Mouse (Mus musculus): ENCODE data around the gene Inip. TPM values are rescaled to one million over a fixed set of nuclear protein-coding genes. Genes with fewer than 3 reads are reported as not detected.

Gene Inip
- polyA plus RNA-seq, 1 experiment from 2014 or later, result 103 TPM

DNA sequence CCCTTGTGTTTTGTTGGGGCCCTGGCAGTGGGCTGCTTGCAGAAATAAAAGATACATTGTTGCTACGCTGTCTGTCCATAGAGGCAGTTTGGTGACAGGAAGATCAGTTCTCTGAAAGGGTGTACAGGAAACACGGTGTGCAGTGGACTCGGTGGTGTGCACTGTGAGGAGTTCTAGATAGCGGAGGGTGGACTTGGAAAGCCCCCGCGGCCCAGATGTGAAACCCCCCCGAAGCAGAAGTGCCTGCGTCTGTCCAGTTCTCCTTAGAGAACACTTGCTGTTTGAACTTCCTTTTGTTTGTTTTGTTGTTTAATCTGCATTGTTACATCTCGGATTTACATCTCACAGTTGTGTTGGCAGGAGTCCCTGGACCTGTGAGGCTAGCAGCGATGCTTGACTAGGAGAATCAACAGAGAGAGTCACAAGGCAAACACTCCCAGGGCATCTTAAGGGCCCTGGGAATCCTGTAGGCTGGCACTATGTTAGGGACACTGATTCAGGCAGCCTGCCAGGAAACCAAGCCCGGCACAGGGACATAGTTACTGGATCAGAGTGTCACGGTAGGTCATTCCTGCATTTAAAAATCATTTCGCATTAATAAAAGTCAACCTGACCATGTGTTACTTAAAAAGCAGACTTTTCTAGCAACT, 47.8 kb downstream of the Inip start:
- Histone ChIP-seq H3K27me3 (ENCODE audit: control insufficient read depth, insufficient read depth, low read length) (no peaks in the 10 kb centered on the region), H3K4me3 (ENCODE audit: low read depth, low read length) (no peak overlapping the region), H3K4me2 (ENCODE audit: low read depth, low read length) (no peak overlapping the region), H3K27ac (replicated peaks; ENCODE audit: low read depth, low read length) (no peak overlapping the region), H3K4me1 (ENCODE audit: control insufficient read depth, insufficient read depth, low read length) (no peaks in the 10 kb centered on the region), H3K36me3 (replicated peaks; ENCODE audit: control insufficient read depth, insufficient read depth, low read depth, low read length) (no peaks in the 10 kb centered on the region), H3K9ac (replicated peaks; ENCODE audit: low read length) (no peak overlapping the region), H3K9me3 (replicated peaks; ENCODE audit: control insufficient read depth, low read length) (no peaks in the 10 kb centered on the region)
- WGBS, result 72% methylated on average over 13 of the region's 13 CpGs
- no peak for ATAC-seq (replicated peaks; ENCODE audit: insufficient number of reproducible peaks, low FRiP score, low TSS enrichment, low read depth)
- no peak for DNase-seq (ENCODE audit: low spot score)

DNA sequence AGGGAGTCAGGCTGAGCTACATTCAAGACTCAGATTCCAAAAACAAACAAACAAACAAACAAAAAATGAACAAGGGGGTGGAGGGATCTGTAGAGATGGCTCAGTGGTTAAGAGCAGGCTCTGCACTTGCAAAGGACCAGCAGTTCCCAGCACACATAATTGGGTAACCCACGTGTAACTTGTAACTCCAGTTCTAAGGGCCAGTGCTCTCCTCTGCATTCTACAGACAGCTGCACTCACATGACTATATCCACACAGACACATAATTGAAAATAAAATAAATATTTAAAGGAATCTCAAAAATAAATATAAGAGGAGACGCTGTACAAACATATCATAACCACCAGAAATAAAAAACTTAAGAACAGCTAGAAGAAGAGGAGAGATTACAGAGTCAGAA, 61.5 kb downstream of the Inip start:
- Histone ChIP-seq H3K4me3 (ENCODE audit: low read depth, low read length) (no peak overlapping the region), H3K27me3 (ENCODE audit: control insufficient read depth, insufficient read depth, low read length) (no peaks in the 10 kb centered on the region), H3K9ac (replicated peaks; ENCODE audit: low read length) (no peak overlapping the region), H3K9me3 (replicated peaks; ENCODE audit: control insufficient read depth, low read length) (no peaks in the 10 kb centered on the region), H3K4me1 (ENCODE audit: control insufficient read depth, insufficient read depth, low read length) (no peaks in the 10 kb centered on the region), H3K36me3 (replicated peaks; ENCODE audit: control insufficient read depth, insufficient read depth, low read depth, low read length) (no peaks in the 10 kb centered on the region), H3K27ac (replicated peaks; ENCODE audit: low read depth, low read length) (no peak overlapping the region), H3K4me2 (ENCODE audit: low read depth, low read length) (no peak overlapping the region)
- no peak for DNase-seq (ENCODE audit: low spot score)
- no peak for ATAC-seq (replicated peaks; ENCODE audit: insufficient number of reproducible peaks, low FRiP score, low TSS enrichment, low read depth)
- 69% methylated on average over 2 of the region's 2 CpGs for WGBS

DNA sequence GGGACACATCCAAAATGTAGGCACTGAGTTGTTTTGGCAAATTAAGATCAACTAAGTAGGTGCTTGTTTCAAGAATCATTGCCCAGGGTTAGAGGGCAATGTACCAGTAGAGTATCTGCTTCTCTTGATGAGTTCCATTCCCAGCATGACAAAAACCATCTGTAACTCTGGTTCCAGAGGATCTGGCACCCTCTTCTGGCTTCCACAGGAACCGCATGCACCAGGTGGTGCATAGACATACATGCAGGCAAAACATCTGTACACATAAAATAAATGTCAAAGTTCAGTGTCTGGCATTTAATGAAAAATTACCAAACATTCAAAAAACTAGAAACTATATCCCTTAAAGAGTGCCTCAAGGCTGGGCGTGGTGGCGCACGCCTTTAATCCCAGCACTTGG, 62.1 kb downstream of the Inip start:
- 97% methylated on average over 4 of the region's 4 CpGs for WGBS
- Histone ChIP-seq H3K4me3 (ENCODE audit: low read depth, low read length) (no peak overlapping the region), H3K36me3 (replicated peaks; ENCODE audit: control insufficient read depth, insufficient read depth, low read depth, low read length) (no peaks in the 10 kb centered on the region), H3K27ac (replicated peaks; ENCODE audit: low read depth, low read length) (no peak overlapping the region), H3K9me3 (replicated peaks; ENCODE audit: control insufficient read depth, low read length) (no peaks in the 10 kb centered on the region), H3K4me2 (ENCODE audit: low read depth, low read length) (no peak overlapping the region), H3K27me3 (ENCODE audit: control insufficient read depth, insufficient read depth, low read length) (no peaks in the 10 kb centered on the region), H3K9ac (replicated peaks; ENCODE audit: low read length) (no peak overlapping the region), H3K4me1 (ENCODE audit: control insufficient read depth, insufficient read depth, low read length) (no peaks in the 10 kb centered on the region)
- DNase-seq (ENCODE audit: low spot score) (no peak), ATAC-seq (replicated peaks; ENCODE audit: insufficient number of reproducible peaks, low FRiP score, low TSS enrichment, low read depth) (no peak)

DNA sequence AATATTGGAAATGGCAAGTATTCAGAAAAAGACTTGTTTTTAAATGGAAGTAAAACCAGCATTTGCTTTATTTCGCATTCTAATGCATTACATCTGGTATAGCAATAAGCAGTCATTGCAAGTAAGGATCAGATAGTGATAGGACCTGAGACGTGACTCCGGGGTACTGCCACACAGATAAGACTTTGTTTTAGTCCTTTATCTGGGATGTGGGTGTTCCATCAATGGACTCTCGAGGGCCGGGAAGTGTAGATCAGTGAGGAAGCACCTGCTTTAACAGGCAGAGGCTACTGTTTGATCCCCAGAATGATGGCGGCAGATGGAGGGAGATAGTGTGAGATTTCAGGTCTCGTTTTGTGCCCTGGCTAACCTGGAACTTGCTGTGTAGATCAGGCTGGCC, 69.8 kb downstream of the Inip start:
- ATAC-seq (replicated peaks; ENCODE audit: insufficient number of reproducible peaks, low FRiP score, low TSS enrichment, low read depth) (no peak), DNase-seq (ENCODE audit: low spot score) (no peak)
- Histone ChIP-seq H3K9me3 (replicated peaks; ENCODE audit: control insufficient read depth, low read length) (no peaks in the 10 kb centered on the region), H3K9ac (replicated peaks; ENCODE audit: low read length) (no peak overlapping the region), H3K4me1 (ENCODE audit: control insufficient read depth, insufficient read depth, low read length) (no peaks in the 10 kb centered on the region), H3K4me3 (ENCODE audit: low read depth, low read length) (no peak overlapping the region), H3K27ac (replicated peaks; ENCODE audit: low read depth, low read length) (no peak overlapping the region), H3K4me2 (ENCODE audit: low read depth, low read length) (no peak overlapping the region), H3K27me3 (ENCODE audit: control insufficient read depth, insufficient read depth, low read length) (no peaks in the 10 kb centered on the region), H3K36me3 (replicated peaks; ENCODE audit: control insufficient read depth, insufficient read depth, low read depth, low read length) (no peaks in the 10 kb centered on the region)
- 93% methylated on average over 7 of the region's 7 CpGs for WGBS

- Histone ChIP-seq H3K4me2 (ENCODE audit: low read depth, low read length) (no peak overlapping the region), H3K27me3 (ENCODE audit: control insufficient read depth, insufficient read depth, low read length) (no peaks in the 10 kb centered on the region), H3K27ac (replicated peaks; ENCODE audit: low read depth, low read length) (no peak overlapping the region), H3K4me1 (ENCODE audit: control insufficient read depth, insufficient read depth, low read length) (no peaks in the 10 kb centered on the region), H3K9me3 (replicated peaks; ENCODE audit: control insufficient read depth, low read length) (no peaks in the 10 kb centered on the region), H3K36me3 (replicated peaks; ENCODE audit: control insufficient read depth, insufficient read depth, low read depth, low read length) (no peaks in the 10 kb centered on the region), H3K4me3 (ENCODE audit: low read depth, low read length) (no peak overlapping the region), H3K9ac (replicated peaks; ENCODE audit: low read length) (no peak overlapping the region)
- ATAC-seq (replicated peaks; ENCODE audit: insufficient number of reproducible peaks, low FRiP score, low TSS enrichment, low read depth), result no peak
- no peak for DNase-seq (ENCODE audit: low spot score)
- 88% methylated on average over 2 of the region's 2 CpGs for WGBS
Measured at GRCm38 (mm10) chr4:59728839-59729238, 72.5 kb downstream of the Inip start.

DNA sequence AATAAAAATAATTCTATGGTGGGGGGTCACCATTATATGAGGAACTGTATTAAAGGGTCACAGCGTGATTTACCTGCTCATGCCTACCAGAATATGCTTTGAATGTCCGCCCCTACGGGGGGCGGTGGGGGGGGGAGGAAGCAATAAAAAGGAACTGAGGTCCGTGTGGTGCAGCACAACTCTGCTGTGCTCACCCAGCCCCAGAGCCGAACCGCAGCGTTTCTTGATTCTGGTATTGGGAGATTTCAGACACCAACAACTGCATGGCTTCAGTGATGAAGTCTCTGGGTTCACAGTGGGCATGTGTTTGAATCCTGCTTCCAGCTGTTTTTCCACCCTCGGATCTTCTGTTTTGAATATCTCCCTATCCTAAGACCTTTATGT, 73.5 kb downstream of the Inip start:
- no peaks in the 10 kb centered on the region for H3K27me3 ChIP-seq (ENCODE audit: control insufficient read depth, insufficient read depth, low read length)
- H3K36me3 ChIP-seq (replicated peaks; ENCODE audit: control insufficient read depth, insufficient read depth, low read depth, low read length), result no peaks in the 10 kb centered on the region
- 83% methylated on average over 9 of the region's 9 CpGs for WGBS
- no peaks in the 10 kb centered on the region for H3K9me3 ChIP-seq (replicated peaks; ENCODE audit: control insufficient read depth, low read length)
- no peak overlapping the region for H3K4me2 ChIP-seq (ENCODE audit: low read depth, low read length)
- H3K9ac ChIP-seq (replicated peaks; ENCODE audit: low read length), result no peak overlapping the region
- H3K4me3 ChIP-seq (ENCODE audit: low read depth, low read length), result no peak overlapping the region
- DNase-seq (ENCODE audit: low spot score) (no peak), ATAC-seq (replicated peaks; ENCODE audit: insufficient number of reproducible peaks, low FRiP score, low TSS enrichment, low read depth) (no peak)
- no peaks in the 10 kb centered on the region for H3K4me1 ChIP-seq (ENCODE audit: control insufficient read depth, insufficient read depth, low read length)
- no peak overlapping the region for H3K27ac ChIP-seq (replicated peaks; ENCODE audit: low read depth, low read length)

DNA sequence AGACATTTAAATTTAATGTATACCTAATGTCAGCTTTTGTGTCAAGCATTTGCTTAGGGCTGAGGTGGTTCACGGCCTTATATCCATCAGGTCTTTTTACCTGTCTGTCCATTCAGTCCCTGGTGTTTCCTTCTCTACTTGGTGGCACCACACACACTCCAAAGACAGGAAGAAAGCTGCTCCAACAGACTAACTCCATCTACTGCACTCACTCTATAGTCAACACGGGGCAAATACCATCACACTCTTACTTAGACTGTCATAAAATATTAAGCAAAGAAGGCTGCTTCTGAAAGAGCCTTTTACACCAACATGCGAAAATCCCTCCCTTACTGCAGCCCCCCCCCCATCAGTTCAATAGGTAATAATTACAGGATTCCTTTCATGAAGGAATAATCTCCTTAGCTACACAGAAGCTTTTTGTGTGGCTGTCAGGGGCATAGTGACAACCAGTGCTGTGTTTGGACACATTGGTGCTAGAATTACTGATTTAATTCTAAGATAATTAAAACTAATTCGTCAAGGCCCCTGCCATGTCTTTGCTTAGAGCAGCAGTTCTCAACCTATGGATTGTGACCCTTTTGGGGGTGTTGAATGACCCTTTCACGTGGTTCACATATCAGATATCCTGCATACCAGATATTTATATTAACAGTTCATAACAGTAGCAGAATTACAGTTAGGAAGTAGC, 74.1 kb downstream of the Inip start:
- H3K27ac ChIP-seq (replicated peaks; ENCODE audit: low read depth, low read length), result no peak overlapping the region
- H3K4me3 ChIP-seq (ENCODE audit: low read depth, low read length), result no peak overlapping the region
- ATAC-seq (replicated peaks; ENCODE audit: insufficient number of reproducible peaks, low FRiP score, low TSS enrichment, low read depth) (no peak), DNase-seq (ENCODE audit: low spot score) (no peak)
- no peaks in the 10 kb centered on the region for H3K9me3 ChIP-seq (replicated peaks; ENCODE audit: control insufficient read depth, low read length)
- no peaks in the 10 kb centered on the region for H3K4me1 ChIP-seq (ENCODE audit: control insufficient read depth, insufficient read depth, low read length)
- H3K9ac ChIP-seq (replicated peaks; ENCODE audit: low read length), result no peak overlapping the region
- 66% methylated on average over 5 of the region's 5 CpGs for WGBS
- no peak overlapping the region for H3K4me2 ChIP-seq (ENCODE audit: low read depth, low read length)
- H3K27me3 ChIP-seq (ENCODE audit: control insufficient read depth, insufficient read depth, low read length), result no peaks in the 10 kb centered on the region
- H3K36me3 ChIP-seq (replicated peaks; ENCODE audit: control insufficient read depth, insufficient read depth, low read depth, low read length), result no peaks in the 10 kb centered on the region

- H3K27me3 ChIP-seq (ENCODE audit: control insufficient read depth, insufficient read depth, low read length), result no peaks in the 10 kb centered on the region
- no peaks in the 10 kb centered on the region for H3K4me1 ChIP-seq (ENCODE audit: control insufficient read depth, insufficient read depth, low read length)
- H3K27ac ChIP-seq (replicated peaks; ENCODE audit: low read depth, low read length), result no peak overlapping the region
- H3K36me3 ChIP-seq (replicated peaks; ENCODE audit: control insufficient read depth, insufficient read depth, low read depth, low read length), result no peaks in the 10 kb centered on the region
- WGBS, result 94% methylated on average over 12 of the region's 12 CpGs
- DNase-seq (ENCODE audit: low spot score) (no peak), ATAC-seq (replicated peaks; ENCODE audit: insufficient number of reproducible peaks, low FRiP score, low TSS enrichment, low read depth) (no peak)
- H3K9me3 ChIP-seq (replicated peaks; ENCODE audit: control insufficient read depth, low read length), result no peaks in the 10 kb centered on the region
- H3K4me3 ChIP-seq (ENCODE audit: low read depth, low read length), result no peak overlapping the region
- H3K9ac ChIP-seq (replicated peaks; ENCODE audit: low read length), result no peak overlapping the region
- H3K4me2 ChIP-seq (ENCODE audit: low read depth, low read length), result no peak overlapping the region
Measured at GRCm38 (mm10) chr4:59726501-59726900, 74.9 kb downstream of the Inip start.

All from embryonic facial prominence, embryonic 11.5 days (tissue).